Mouse (Mus musculus): ENCODE data around the gene Tnf. TPM values are rescaled to one million over a fixed set of nuclear protein-coding genes. Genes with fewer than 3 reads are reported as not detected.

The Tnf gene
- polyA plus RNA-seq, 1 experiment from 2014 or later = 0.47 TPM

DNA sequence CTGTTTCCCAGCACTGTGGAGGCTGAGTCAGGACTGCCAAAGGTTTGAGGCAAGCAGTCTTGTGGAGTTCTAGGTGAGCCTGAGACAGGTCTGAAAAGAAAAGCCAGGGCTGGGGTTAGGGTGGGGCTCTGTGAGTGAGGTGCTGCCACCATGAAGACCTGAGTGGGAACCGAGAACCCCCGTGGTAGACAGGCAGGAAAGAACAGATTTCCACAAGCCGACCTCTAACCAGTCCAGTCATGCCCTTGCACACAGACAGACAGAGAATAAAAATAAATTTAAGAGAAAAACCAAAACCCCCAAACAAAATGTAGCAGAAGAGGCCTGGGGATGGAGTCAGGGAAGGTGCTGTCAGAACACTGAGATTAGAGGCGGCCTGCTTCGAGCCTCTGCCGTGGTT lies 26.4 kb downstream of the Tnf start:
- Histone ChIP-seq H3K27ac (ENCODE audit: low read depth, low read length) (no peak overlapping the region), H3K4me3 (ENCODE audit: low read depth, low read length) (no peak overlapping the region), H3K9ac (ENCODE audit: low read depth, low read length) (no peak overlapping the region), H3K9me3 (ENCODE audit: control insufficient read depth, low read length) (no peaks in the 10 kb centered on the region), H3K4me1 (replicated peaks; ENCODE audit: control insufficient read depth, insufficient read depth, low read length) (0 out of 2 replicates have a peak, but pooled peaks cover 2% of the 10 kb centered on the region), H3K27me3 (replicated peaks; ENCODE audit: control insufficient read depth, insufficient read depth, low read length) (no peaks in the 10 kb centered on the region; the same call in 1 of the 2 replicates), H3K36me3 (ENCODE audit: control insufficient read depth, insufficient read depth, low read length) (no peaks in the 10 kb centered on the region), H3K4me2 (no peak overlapping the region)
- DNase-seq (ENCODE audit: low spot score) (no peak), ATAC-seq (replicated peaks; ENCODE audit: low FRiP score) (no peak)
- WGBS = 78% methylated on average over 6 of the region's 6 CpGs

DNA sequence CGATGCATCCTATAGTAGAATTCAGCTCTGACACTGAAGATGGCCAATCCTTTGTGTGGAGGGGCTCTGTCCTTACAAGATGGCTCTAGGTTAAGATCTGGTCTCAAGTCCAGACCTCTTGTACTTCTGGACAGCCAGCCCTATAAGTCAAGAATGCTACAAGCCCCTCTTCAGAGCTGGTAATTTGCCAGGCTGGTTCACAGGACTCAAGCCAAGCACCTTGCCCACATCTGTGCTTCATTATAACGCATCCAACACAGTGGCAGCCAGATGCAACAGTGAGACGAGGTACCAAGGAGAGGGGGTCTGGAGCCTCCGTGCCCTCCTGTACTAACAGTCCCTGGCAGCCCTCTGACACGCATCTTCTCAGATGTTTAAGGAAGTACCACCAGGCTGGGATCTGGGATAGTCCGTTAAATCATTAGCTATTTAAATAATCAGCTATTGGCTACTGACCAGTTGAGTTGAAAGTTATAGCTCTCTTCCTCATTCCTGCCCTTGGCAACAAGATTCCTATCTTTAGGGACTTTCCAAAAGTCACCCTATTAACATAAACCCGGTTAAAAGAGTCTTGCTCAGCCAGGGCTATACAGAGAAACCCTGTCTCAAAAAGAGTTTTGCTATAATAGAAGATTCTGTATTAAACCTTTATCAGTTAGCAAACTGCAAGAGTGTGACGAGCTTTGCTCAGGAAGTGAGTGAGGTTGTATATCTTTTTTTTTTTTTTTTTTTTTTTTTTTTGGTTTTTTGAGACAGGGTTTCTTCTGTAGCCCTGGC lies 27.4 kb downstream of the Tnf start:
- no peak overlapping the region for H3K27ac ChIP-seq (ENCODE audit: low read depth, low read length)
- H3K36me3 ChIP-seq (ENCODE audit: control insufficient read depth, insufficient read depth, low read length) = no peaks in the 10 kb centered on the region
- 0 out of 2 replicates have a peak, but pooled peaks cover 2% of the 10 kb centered on the region for H3K4me1 ChIP-seq (replicated peaks; ENCODE audit: control insufficient read depth, insufficient read depth, low read length)
- no peak overlapping the region for H3K4me3 ChIP-seq (ENCODE audit: low read depth, low read length)
- H3K9ac ChIP-seq (ENCODE audit: low read depth, low read length) = no peak overlapping the region
- 62% methylated on average over 8 of the region's 8 CpGs for WGBS
- ATAC-seq (replicated peaks; ENCODE audit: low FRiP score) (no peak), DNase-seq (ENCODE audit: low spot score) (no peak)
- no peak overlapping the region for H3K4me2 ChIP-seq
- no peaks in the 10 kb centered on the region; the same call in 1 of the 2 replicates for H3K27me3 ChIP-seq (replicated peaks; ENCODE audit: control insufficient read depth, insufficient read depth, low read length)
- H3K9me3 ChIP-seq (ENCODE audit: control insufficient read depth, low read length) = no peaks in the 10 kb centered on the region

DNA sequence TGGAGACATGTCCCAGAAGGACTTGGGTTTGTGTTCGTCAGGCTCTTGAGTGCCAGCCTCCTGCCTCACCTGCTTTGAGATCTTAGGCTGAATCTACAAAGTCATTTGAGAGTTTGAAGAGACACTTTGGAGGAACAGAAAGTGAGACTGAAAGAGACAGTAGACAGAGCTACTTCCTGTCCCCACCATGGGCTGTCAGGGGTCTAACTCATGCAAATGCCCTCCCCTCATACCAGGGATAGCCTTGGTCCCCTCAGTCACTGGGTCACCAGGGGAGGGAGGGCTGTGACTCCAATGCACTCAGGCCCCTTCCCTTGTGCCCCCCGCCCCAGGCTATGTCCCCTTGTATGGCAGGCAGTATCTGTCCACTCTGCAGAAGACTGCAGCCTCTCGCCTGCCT lies 28.5 kb downstream of the Tnf start:
- Histone ChIP-seq H3K36me3 (ENCODE audit: control insufficient read depth, insufficient read depth, low read length) (no peaks in the 10 kb centered on the region), H3K9ac (ENCODE audit: low read depth, low read length) (no peak overlapping the region), H3K9me3 (ENCODE audit: control insufficient read depth, low read length) (no peaks in the 10 kb centered on the region), H3K4me3 (ENCODE audit: low read depth, low read length) (no peak overlapping the region), H3K27ac (ENCODE audit: low read depth, low read length) (no peak overlapping the region), H3K4me2 (no peak overlapping the region), H3K4me1 (replicated peaks; ENCODE audit: control insufficient read depth, insufficient read depth, low read length) (no peaks in the 10 kb centered on the region), H3K27me3 (replicated peaks; ENCODE audit: control insufficient read depth, insufficient read depth, low read length) (no peaks in the 10 kb centered on the region; the same call in 1 of the 2 replicates)
- ATAC-seq (replicated peaks; ENCODE audit: low FRiP score) = no peak
- DNase-seq (ENCODE audit: low spot score) = no peak
- 71% methylated on average over 3 of the region's 3 CpGs for WGBS

DNA sequence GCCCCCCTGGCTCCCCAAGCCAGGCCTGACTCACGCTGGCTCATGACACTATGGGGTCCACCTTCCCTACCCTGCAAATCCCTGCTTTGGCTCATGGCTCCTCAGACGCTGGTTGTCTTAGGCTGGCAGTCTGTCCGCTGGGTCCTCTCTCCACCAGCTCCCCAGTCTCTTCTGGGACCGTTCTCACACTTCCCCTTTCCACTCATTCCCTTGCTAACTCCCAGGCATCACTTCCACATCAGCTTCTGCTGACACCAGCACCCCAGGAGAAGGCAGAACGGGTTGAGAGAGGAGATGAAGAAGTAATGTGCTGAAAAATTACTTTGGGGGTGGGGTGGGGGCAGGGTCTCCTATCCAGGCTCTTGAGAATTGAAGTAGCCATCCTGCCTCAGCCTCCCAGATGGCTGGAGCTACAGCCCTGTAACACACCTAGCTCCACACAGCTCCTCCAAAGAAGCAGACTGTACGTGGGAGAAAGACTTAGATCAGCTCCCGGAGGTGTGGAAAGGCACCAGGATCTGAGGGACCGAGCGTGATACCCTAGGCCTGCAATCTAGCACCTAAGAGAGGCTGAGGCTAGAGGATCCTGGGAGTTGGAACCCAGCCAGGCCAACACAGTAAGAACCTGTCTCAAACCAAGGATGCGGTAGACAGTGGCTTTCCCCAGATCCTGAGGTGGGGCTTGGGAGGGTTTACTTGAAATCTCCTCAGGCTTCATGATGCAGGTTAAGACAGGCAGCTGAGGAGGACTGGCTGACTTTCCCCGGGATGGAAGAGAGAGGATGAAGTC lies 29.2 kb downstream of the Tnf start:
- 65% methylated on average over 11 of the region's 11 CpGs for WGBS
- no peak for DNase-seq (ENCODE audit: low spot score)
- H3K36me3 ChIP-seq (ENCODE audit: control insufficient read depth, insufficient read depth, low read length) = no peaks in the 10 kb centered on the region
- no peak overlapping the region for H3K4me2 ChIP-seq
- no peaks in the 10 kb centered on the region; the same call in 1 of the 2 replicates for H3K27me3 ChIP-seq (replicated peaks; ENCODE audit: control insufficient read depth, insufficient read depth, low read length)
- no peak overlapping the region for H3K9ac ChIP-seq (ENCODE audit: low read depth, low read length)
- 0 out of 2 replicates have a peak overlapping the region, but pooled peaks have one; percentile 19 for H3K27ac ChIP-seq (ENCODE audit: low read depth, low read length)
- no peak for ATAC-seq (replicated peaks; ENCODE audit: low FRiP score)
- no peaks in the 10 kb centered on the region for H3K4me1 ChIP-seq (replicated peaks; ENCODE audit: control insufficient read depth, insufficient read depth, low read length)
- H3K9me3 ChIP-seq (ENCODE audit: control insufficient read depth, low read length) = no peaks in the 10 kb centered on the region
- H3K4me3 ChIP-seq (ENCODE audit: low read depth, low read length) = no peak overlapping the region

DNA sequence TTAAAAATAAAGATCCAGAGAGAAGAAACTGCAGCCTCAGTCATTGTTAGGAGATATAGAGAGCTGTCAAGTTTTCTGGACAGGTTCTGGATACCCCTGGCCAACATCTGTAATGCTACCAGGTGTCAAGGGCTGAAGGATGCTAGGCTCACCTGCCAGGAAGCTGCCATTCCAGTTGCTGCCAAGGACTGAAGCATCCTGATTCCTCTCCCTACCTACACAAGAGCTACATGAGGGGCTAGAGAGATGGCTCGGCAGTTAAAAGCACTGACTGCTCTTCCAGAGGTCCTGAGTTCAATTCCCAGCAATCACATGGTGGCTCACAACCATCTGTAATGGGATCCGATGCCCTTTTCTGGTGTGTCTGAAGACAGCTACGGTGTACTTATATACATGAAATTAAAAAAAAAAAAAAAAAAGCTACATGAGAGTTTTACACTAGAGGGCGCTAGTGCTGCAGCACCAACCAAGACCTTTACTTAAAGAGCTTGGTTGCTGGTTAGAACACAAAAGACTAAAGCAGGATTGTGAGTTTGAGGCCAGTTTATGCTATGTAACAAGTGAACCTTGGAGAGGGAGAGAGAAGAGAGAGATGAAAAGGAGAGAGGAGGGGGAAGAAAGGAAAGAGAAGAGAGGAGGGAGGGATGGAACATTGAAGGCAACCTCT lies 33.1 kb downstream of the Tnf start:
- DNase-seq (ENCODE audit: low spot score) (no peak), ATAC-seq (replicated peaks; ENCODE audit: low FRiP score) (no peak)
- Histone ChIP-seq H3K4me1 (replicated peaks; ENCODE audit: control insufficient read depth, insufficient read depth, low read length) (0 out of 2 replicates have a peak, but pooled peaks cover 3% of the 10 kb centered on the region), H3K36me3 (ENCODE audit: control insufficient read depth, insufficient read depth, low read length) (no peaks in the 10 kb centered on the region), H3K9me3 (ENCODE audit: control insufficient read depth, low read length) (no peaks in the 10 kb centered on the region), H3K27me3 (replicated peaks; ENCODE audit: control insufficient read depth, insufficient read depth, low read length) (no peaks in the 10 kb centered on the region; the same call in 1 of the 2 replicates), H3K27ac (ENCODE audit: low read depth, low read length) (no peak overlapping the region), H3K9ac (ENCODE audit: low read depth, low read length) (no peak overlapping the region), H3K4me2 (no peak overlapping the region), H3K4me3 (ENCODE audit: low read depth, low read length) (no peak overlapping the region)
- WGBS = 17% methylated on average over 4 of the region's 4 CpGs

DNA sequence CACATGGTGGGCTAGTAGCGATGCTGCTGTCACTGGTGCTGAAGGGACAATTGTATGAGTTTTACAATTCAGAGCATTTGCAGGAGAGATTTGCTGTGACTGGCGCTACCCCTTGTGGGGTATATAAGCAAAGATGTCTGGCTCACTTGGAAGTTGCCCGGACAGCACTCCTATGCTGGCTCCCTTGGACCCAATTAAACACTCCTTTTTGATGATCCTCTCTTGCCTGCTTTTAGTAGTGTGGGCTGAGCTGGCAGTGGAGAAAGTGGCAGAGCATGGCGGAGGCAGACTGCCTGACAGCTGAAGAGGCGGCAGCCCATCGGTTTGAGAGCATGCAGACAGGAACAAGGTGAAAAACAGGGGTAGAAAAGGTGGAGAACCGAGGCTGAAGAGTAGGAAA lies 34.0 kb downstream of the Tnf start:
- H3K4me2 ChIP-seq = no peak overlapping the region
- DNase-seq (ENCODE audit: low spot score) (no peak), ATAC-seq (replicated peaks; ENCODE audit: low FRiP score) (no peak)
- no peaks in the 10 kb centered on the region for H3K27me3 ChIP-seq (replicated peaks; ENCODE audit: control insufficient read depth, insufficient read depth, low read length)
- no peak overlapping the region for H3K27ac ChIP-seq (ENCODE audit: low read depth, low read length)
- 80% methylated on average over 7 of the region's 7 CpGs for WGBS
- no peak overlapping the region for H3K4me3 ChIP-seq (ENCODE audit: low read depth, low read length)
- peaks cover 1% of the 10 kb centered on the region; the same call in 1 of the 2 replicates for H3K36me3 ChIP-seq (ENCODE audit: control insufficient read depth, insufficient read depth, low read length)
- H3K9ac ChIP-seq (ENCODE audit: low read depth, low read length) = no peak overlapping the region
- H3K9me3 ChIP-seq (ENCODE audit: control insufficient read depth, low read length) = no peaks in the 10 kb centered on the region
- H3K4me1 ChIP-seq (replicated peaks; ENCODE audit: control insufficient read depth, insufficient read depth, low read length) = peaks cover 6% of the 10 kb centered on the region

DNA sequence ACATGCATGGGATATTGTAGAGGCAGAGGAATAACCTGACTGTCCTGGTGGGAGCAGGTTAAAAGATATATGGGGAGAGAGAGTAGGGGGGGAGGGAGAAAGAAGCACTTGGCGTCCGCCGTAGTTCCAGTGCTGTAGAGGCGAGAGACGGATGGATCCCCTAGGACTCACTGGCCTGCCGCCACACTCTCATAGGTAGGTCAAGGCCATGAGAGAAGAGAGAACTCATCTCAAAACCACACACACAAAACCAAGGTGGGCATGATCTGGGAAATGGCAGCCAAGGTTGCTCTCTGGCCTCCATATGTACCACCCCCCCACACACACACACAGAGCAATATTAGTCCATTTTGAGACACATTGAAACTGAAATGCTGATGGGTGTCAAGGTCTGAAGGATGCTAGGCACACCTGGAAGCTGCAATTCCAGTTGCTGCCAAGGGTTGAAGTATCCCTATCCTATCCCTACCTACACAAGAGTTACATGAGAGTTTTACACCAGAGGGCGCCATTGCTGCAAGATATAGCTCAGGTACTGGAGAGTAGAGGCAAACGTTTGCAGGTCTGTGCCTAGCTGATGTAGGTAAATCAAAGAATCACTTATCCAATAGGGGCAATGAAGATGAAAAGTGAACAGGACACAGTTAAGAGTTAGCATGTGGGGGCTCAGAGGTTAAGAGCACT lies 35.3 kb downstream of the Tnf start:
- no peak for DNase-seq (ENCODE audit: low spot score)
- peak overlapping the region; percentile 97; the same call in 1 of the 2 replicates for H3K4me2 ChIP-seq
- WGBS = 70% methylated on average over 8 of the region's 8 CpGs

More for the DNA sequence above, 35.3 kb downstream of the Tnf start:
- Histone ChIP-seq H3K4me1 (replicated peaks; ENCODE audit: control insufficient read depth, insufficient read depth, low read length) (peaks cover 18% of the 10 kb centered on the region), H3K27ac (ENCODE audit: low read depth, low read length) (no peak overlapping the region), H3K9me3 (ENCODE audit: control insufficient read depth, low read length) (no peaks in the 10 kb centered on the region), H3K4me3 (ENCODE audit: low read depth, low read length) (no peak overlapping the region), H3K9ac (ENCODE audit: low read depth, low read length) (no peak overlapping the region), H3K27me3 (replicated peaks; ENCODE audit: control insufficient read depth, insufficient read depth, low read length) (no peaks in the 10 kb centered on the region), H3K36me3 (ENCODE audit: control insufficient read depth, insufficient read depth, low read length) (peaks cover 13% of the 10 kb centered on the region; the same call in 1 of the 2 replicates)
- ATAC-seq (replicated peaks; ENCODE audit: low FRiP score) = no peak
